Mouse (Mus musculus): ENCODE measurements around the gene Ankrd9. TPM values are rescaled to one million over a fixed set of nuclear protein-coding genes. Genes with fewer than 3 reads are reported as not detected.

Gene Ankrd9
- 54.7 and 55.9 TPM in 2 replicates for polyA plus RNA-seq (2015; fragmentation: Nextera tagmentation; extraction: Ambion mirVana)

DNA sequence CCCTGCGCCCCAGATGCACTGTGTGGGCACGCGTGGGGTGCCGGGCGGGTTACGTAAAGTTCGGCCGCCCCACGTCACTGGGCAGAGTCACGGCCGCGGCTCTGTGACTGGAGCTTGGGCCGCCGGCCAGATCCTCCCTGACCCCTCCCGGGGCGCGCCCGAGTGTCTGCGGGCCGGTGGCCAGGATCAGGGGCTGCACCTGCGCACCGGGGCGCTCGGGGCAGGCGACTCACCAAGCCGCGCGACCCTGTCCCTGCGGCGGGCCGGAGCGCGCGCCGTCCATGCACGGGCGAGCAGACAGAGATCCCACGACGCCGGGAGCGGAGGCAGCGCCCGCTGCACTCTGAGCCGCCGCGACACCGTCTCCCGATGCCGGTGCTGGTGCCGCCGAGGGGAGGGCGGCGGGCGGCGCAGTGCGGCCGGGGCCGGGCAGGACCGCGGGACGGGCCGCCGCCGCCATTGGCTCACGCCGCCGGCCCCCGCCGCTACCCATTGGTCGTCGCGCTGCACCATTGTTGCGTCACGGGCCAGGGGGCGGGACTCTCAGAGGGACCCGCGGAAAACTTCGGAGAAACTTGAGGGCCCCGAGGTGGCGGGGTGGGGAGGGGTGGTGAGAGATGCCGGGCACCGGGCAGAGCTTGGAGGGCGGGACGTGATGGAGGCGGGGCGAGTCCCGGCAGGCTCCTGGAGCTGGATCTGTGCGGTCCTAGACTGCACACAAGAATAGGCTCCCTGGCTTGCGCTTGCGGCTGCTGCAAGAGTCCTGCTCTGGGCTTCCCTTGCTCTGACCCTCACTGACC is at the start of gene Ankrd9:
Ankrd9 (minus strand) TSS at position 434 of the 800 bp plus-strand sequence.
- Histone ChIP-seq H3K4me1 (ENCODE audit: control insufficient read depth, low read depth, low read length) (peaks cover 52% of the 10 kb centered on the region), H3K27me3 (ENCODE audit: control insufficient read depth, insufficient read depth, low read depth, low read length) (no peaks in the 10 kb centered on the region), H3K4me3 (ENCODE audit: low read depth, low read length) (peak within 1 kb of the TSS; percentile 90), H3K9ac (ENCODE audit: low read depth, low read length) (peak within 1 kb of the TSS; percentile 98), H3K27ac (ENCODE audit: low read length) (peak within 1 kb of the TSS; percentile 97), H3K4me2 (ENCODE audit: low read depth, low read length) (peak within 1 kb of the TSS; percentile 84), H3K36me3 (ENCODE audit: control insufficient read depth, insufficient read depth) (peaks cover 27% of the 10 kb centered on the region), H3K9me3 (replicated peaks; ENCODE audit: control insufficient read depth, low read length) (no peaks in the 10 kb centered on the region)
- WGBS (ENCODE audit: insufficient replicate concordance), result under 1% methylated on average over 88 of the region's 90 CpGs
- ATAC-seq (ENCODE audit: low read depth), result peak; percentile 85

DNA sequence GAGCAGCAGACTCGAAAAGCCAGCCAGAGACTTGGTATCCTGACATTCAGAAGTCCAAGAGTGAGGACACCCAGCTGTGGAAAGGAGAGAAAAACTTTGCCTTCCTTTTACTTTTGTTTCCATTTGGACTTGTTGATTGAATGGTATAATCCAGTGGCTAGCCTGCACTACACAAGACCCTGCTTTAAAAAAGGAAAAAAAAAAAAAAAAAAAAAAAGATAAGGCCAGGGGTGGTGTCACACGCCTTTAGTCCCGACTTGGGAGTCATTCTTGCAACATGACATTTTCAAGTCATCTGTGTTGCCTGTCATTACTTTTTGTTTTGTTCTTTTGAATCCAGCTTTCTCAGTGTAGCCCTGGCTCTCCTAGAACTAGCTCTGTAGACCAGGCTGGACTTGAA is 42.7 kb upstream of the Ankrd9 start:
- ATAC-seq (ENCODE audit: low read depth), result no peak
- Histone ChIP-seq H3K27ac (ENCODE audit: low read length) (no peak overlapping the region), H3K9me3 (replicated peaks; ENCODE audit: control insufficient read depth, low read length) (no peaks in the 10 kb centered on the region), H3K4me1 (ENCODE audit: control insufficient read depth, low read depth, low read length) (no peaks in the 10 kb centered on the region), H3K4me2 (ENCODE audit: low read depth, low read length) (no peak overlapping the region), H3K27me3 (ENCODE audit: control insufficient read depth, insufficient read depth, low read depth, low read length) (no peaks in the 10 kb centered on the region), H3K9ac (ENCODE audit: low read depth, low read length) (no peak overlapping the region), H3K36me3 (ENCODE audit: control insufficient read depth, insufficient read depth) (no peaks in the 10 kb centered on the region), H3K4me3 (ENCODE audit: low read depth, low read length) (no peak overlapping the region)
- 33% methylated on average over 3 of the region's 3 CpGs for WGBS (ENCODE audit: insufficient replicate concordance)

GRCm38 (mm10) chr12:111021138-111021537 is 42.3 kb upstream of the Ankrd9 start:
- Histone ChIP-seq H3K27ac (ENCODE audit: low read length) (no peak overlapping the region), H3K27me3 (ENCODE audit: control insufficient read depth, insufficient read depth, low read depth, low read length) (no peaks in the 10 kb centered on the region), H3K4me3 (ENCODE audit: low read depth, low read length) (no peak overlapping the region), H3K9me3 (replicated peaks; ENCODE audit: control insufficient read depth, low read length) (no peaks in the 10 kb centered on the region), H3K9ac (ENCODE audit: low read depth, low read length) (no peak overlapping the region), H3K4me1 (ENCODE audit: control insufficient read depth, low read depth, low read length) (no peaks in the 10 kb centered on the region), H3K4me2 (ENCODE audit: low read depth, low read length) (no peak overlapping the region), H3K36me3 (ENCODE audit: control insufficient read depth, insufficient read depth) (no peaks in the 10 kb centered on the region)
- no peak for ATAC-seq (ENCODE audit: low read depth)
- 30% methylated on average over 1 of the region's 1 CpGs for WGBS (ENCODE audit: insufficient replicate concordance)

GRCm38 (mm10) chr12:111019086-111019485 is 40.2 kb upstream of the Ankrd9 start:
- Histone ChIP-seq H3K36me3 (ENCODE audit: control insufficient read depth, insufficient read depth) (no peaks in the 10 kb centered on the region), H3K27me3 (ENCODE audit: control insufficient read depth, insufficient read depth, low read depth, low read length) (no peaks in the 10 kb centered on the region), H3K4me1 (ENCODE audit: control insufficient read depth, low read depth, low read length) (no peaks in the 10 kb centered on the region), H3K4me3 (ENCODE audit: low read depth, low read length) (no peak overlapping the region), H3K4me2 (ENCODE audit: low read depth, low read length) (no peak overlapping the region), H3K9ac (ENCODE audit: low read depth, low read length) (no peak overlapping the region), H3K27ac (ENCODE audit: low read length) (no peak overlapping the region), H3K9me3 (replicated peaks; ENCODE audit: control insufficient read depth, low read length) (no peaks in the 10 kb centered on the region)
- WGBS (ENCODE audit: insufficient replicate concordance), result 77% methylated on average over 2 of the region's 2 CpGs
- no peak for ATAC-seq (ENCODE audit: low read depth)

GRCm38 (mm10) chr12:111018068-111018467 is 39.2 kb upstream of the Ankrd9 start:
- Histone ChIP-seq H3K4me1 (ENCODE audit: control insufficient read depth, low read depth, low read length) (no peaks in the 10 kb centered on the region), H3K4me2 (ENCODE audit: low read depth, low read length) (no peak overlapping the region), H3K4me3 (ENCODE audit: low read depth, low read length) (no peak overlapping the region), H3K9ac (ENCODE audit: low read depth, low read length) (no peak overlapping the region), H3K36me3 (ENCODE audit: control insufficient read depth, insufficient read depth) (no peaks in the 10 kb centered on the region), H3K9me3 (replicated peaks; ENCODE audit: control insufficient read depth, low read length) (no peaks in the 10 kb centered on the region), H3K27ac (ENCODE audit: low read length) (no peak overlapping the region), H3K27me3 (ENCODE audit: control insufficient read depth, insufficient read depth, low read depth, low read length) (no peaks in the 10 kb centered on the region)
- ATAC-seq (ENCODE audit: low read depth), result no peak
- 78% methylated on average over 11 of the region's 11 CpGs for WGBS (ENCODE audit: insufficient replicate concordance)

DNA sequence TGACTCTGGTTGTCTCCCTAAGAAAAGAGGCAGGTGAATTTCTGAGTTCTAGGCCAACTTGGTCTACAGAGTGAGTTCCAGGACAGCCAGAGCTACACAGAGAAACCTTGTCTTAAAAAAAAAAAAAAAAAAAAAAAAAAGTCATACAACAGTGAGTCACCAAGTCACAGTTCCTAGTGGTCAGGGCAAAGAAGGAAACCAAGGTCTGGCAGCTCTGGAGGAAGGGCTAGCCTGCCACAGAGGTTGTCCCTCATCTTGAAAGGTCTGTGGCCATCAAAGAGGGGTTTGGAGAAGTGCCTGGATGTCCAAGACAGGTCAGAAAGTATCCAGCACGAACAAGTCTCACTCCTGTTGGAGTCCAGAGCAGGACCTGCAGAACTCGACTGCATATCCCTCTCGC is 38.0 kb upstream of the Ankrd9 start:
- ATAC-seq (ENCODE audit: low read depth), result no peak
- no peaks in the 10 kb centered on the region for H3K9me3 ChIP-seq (replicated peaks; ENCODE audit: control insufficient read depth, low read length)
- no peak overlapping the region for H3K9ac ChIP-seq (ENCODE audit: low read depth, low read length)
- no peaks in the 10 kb centered on the region for H3K36me3 ChIP-seq (ENCODE audit: control insufficient read depth, insufficient read depth)
- no peaks in the 10 kb centered on the region for H3K4me1 ChIP-seq (ENCODE audit: control insufficient read depth, low read depth, low read length)
- no peaks in the 10 kb centered on the region for H3K27me3 ChIP-seq (ENCODE audit: control insufficient read depth, insufficient read depth, low read depth, low read length)
- no peak overlapping the region for H3K27ac ChIP-seq (ENCODE audit: low read length)
- no peak overlapping the region for H3K4me2 ChIP-seq (ENCODE audit: low read depth, low read length)
- H3K4me3 ChIP-seq (ENCODE audit: low read depth, low read length), result no peak overlapping the region
- WGBS (ENCODE audit: insufficient replicate concordance), result 62% methylated on average over 3 of the region's 3 CpGs

DNA sequence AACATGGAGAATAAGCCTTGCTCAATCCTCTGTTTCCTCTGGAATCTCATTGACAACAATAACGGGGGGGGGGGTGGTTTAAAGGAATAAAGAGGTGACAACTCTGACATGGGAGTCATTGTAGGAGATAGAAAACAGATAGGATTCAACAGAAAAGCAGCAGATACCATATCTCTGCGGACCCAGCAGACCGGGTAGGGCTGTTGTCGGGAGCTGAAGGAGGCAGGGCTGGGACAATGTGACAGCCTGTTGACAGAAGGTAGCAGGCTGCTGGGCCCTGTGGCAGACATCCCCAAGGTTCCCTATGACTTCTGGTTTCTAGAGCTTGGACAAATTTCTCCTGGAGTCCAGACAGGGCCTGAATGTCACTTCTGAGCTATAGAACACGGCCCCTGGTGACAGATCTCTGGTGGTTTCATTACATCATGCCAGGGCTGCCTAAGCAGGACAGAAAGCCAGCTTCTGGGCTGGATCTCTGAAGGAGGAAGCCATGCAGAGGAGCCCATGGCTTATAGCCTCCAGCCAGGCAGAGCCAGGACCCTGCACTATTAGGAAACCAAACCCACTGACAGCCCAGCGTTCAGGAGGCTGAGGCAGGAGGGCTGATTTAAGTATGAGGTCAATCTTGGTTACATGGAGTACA is 30.9 kb upstream of the Ankrd9 start:
- Histone ChIP-seq H3K9ac (ENCODE audit: low read depth, low read length) (0 out of 2 replicates have a peak overlapping the region, but pooled peaks have one; percentile 22), H3K36me3 (ENCODE audit: control insufficient read depth, insufficient read depth) (no peaks in the 10 kb centered on the region), H3K27me3 (ENCODE audit: control insufficient read depth, insufficient read depth, low read depth, low read length) (no peaks in the 10 kb centered on the region), H3K4me2 (ENCODE audit: low read depth, low read length) (peak overlapping the region; percentile 7; the same call in 1 of the 2 replicates), H3K27ac (ENCODE audit: low read length) (peak overlapping the region; percentile 66), H3K4me3 (ENCODE audit: low read depth, low read length) (no peak overlapping the region), H3K9me3 (replicated peaks; ENCODE audit: control insufficient read depth, low read length) (no peaks in the 10 kb centered on the region), H3K4me1 (ENCODE audit: control insufficient read depth, low read depth, low read length) (peaks cover 35% of the 10 kb centered on the region)
- WGBS (ENCODE audit: insufficient replicate concordance), result 25% methylated on average over 6 of the region's 6 CpGs
- ATAC-seq (ENCODE audit: low read depth), result peak; percentile 64

DNA sequence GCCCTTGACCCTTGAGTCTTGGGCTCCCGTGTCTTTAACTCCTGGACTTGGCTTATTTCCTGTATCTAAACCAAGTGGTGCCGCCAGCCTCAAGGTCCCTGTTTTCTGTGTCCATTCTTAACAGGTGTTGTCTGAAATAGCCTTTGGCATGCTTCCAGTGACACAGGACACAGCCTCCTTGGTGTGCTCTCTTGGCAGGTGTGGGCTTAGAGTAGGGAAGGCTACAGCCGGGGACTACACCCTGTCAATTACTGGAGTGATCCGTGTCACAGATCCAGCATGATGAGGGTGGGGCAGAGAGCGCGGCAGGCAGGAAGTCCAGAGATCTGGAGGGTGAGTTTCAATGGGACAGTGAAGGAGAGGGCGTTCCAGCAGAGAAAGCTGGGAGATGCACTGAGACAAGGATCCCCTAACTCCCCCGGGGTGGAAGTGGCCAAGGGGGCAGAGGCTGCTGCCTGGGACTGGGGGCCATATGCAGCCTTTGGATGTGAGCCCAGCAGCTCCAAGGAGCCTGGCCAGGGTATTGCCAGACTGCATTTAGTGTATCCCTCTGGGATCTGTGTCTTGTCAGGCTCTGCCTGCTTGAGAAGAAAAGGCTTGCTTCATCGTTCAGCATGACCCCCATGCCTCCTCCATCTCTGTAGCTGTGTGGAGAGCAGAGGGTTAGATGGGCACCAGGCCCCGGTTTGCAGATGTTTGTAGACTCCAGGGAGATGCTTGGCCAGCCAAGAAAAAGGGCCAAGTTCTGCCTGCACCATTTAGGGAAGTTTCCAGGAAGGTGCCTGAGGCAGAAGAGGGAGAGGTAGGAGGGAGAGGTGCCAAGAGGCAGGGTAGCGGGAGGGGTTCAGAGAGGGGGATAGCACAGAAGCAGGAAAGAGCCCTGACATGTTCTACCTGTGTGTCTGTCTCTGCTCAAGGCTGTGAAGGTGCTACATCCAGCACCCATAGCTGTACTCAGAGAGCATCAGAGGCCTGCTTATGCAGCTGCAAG is 30.0 kb upstream of the Ankrd9 start:
- ATAC-seq (ENCODE audit: low read depth), result no peak; the same call in 1 of the 2 replicates
- no peaks in the 10 kb centered on the region for H3K9me3 ChIP-seq (replicated peaks; ENCODE audit: control insufficient read depth, low read length)
- H3K36me3 ChIP-seq (ENCODE audit: control insufficient read depth, insufficient read depth), result no peaks in the 10 kb centered on the region
- no peak overlapping the region for H3K4me2 ChIP-seq (ENCODE audit: low read depth, low read length)
- no peak overlapping the region; the same call in 1 of the 2 replicates for H3K9ac ChIP-seq (ENCODE audit: low read depth, low read length)
- H3K27ac ChIP-seq (ENCODE audit: low read length), result peak overlapping the region; percentile 46
- no peak overlapping the region for H3K4me3 ChIP-seq (ENCODE audit: low read depth, low read length)
- no peaks in the 10 kb centered on the region for H3K27me3 ChIP-seq (ENCODE audit: control insufficient read depth, insufficient read depth, low read depth, low read length)
- 46% methylated on average over 11 of the region's 11 CpGs for WGBS (ENCODE audit: insufficient replicate concordance)
- H3K4me1 ChIP-seq (ENCODE audit: control insufficient read depth, low read depth, low read length), result peaks cover 38% of the 10 kb centered on the region
